21 mouse cellular contexts compared by ENCODE assay signal in genomic region chr1:165432883-165433282, GRCm38 (mm10). TPM values are rescaled to one million over a fixed set of nuclear protein-coding genes. Genes with fewer than 3 reads are reported as not detected.
DNase-seq lines count a peak whose midpoint lies in the region; ATAC-seq and TF ChIP-seq lines count a peak whose summit lies in the region.
"Had no signal": no experiment of that assay in that cellular context is flagged by ENCODE, and none has a peak within 500 bp of the region (broad histone marks: within the 10 kb centered on the region; RNA-seq: fewer than 3 reads in every experiment).

No protein-coding gene starts in this region.

- H3K4me1 ChIP-seq in midbrain, embryonic 11.5 days (ENCODE audit: control insufficient read depth, insufficient read depth, low read length) = no peaks in the 10 kb centered on the region
- no peaks in the 10 kb centered on the region for H3K4me1 ChIP-seq in midbrain, embryonic 16.5 days (ENCODE audit: control insufficient read depth, insufficient read depth, low read length)
- H3K4me1 ChIP-seq: heart, embryonic 15.5 days; limb, embryonic 13.5 days had no signal

- no peak overlapping the region for H3K4me2 ChIP-seq in midbrain, embryonic 11.5 days
- no peak overlapping the region for H3K4me2 ChIP-seq in midbrain, embryonic 16.5 days (ENCODE audit: low read length)
- H3K4me2 ChIP-seq: heart, embryonic 15.5 days; limb, embryonic 13.5 days had no signal

- no peak overlapping the region for H3ac ChIP-seq in C2C12 (ENCODE audit: control insufficient read depth, insufficient read length, low read depth)

- no peak for TF ChIP-seq CTCF in C2C12 (IDR thresholded peaks at IDR 0.05; ENCODE audit: control insufficient read depth, insufficient read depth, insufficient read length)

- no peak for ATAC-seq in midbrain, embryonic 11.5 days (ENCODE audit: low FRiP score)
- ATAC-seq in midbrain, embryonic 16.5 days = no peak

- H3K79me3 ChIP-seq in C2C12 (ENCODE audit: low read depth) = no peaks in the 10 kb centered on the region

- no peaks in the 10 kb centered on the region for H3K9me3 ChIP-seq in midbrain, embryonic 11.5 days (ENCODE audit: control insufficient read depth, low read length)
- H3K9me3 ChIP-seq in midbrain, embryonic 16.5 days (replicated peaks; ENCODE audit: control insufficient read depth, low read length, poor library complexity, severe bottlenecking) = peaks cover 8% of the 10 kb centered on the region; the same call in 1 of the 2 replicates
- H3K9me3 ChIP-seq: heart, embryonic 15.5 days had no signal

- no peak overlapping the region for H3K4me3 ChIP-seq in C2C12 (ENCODE audit: insufficient read depth, poor library complexity, severe bottlenecking)
- no peak overlapping the region for H3K4me3 ChIP-seq in midbrain, embryonic 11.5 days (ENCODE audit: low read depth, low read length)
- H3K4me3 ChIP-seq in midbrain, embryonic 16.5 days (ENCODE audit: low read depth, low read length) = no peak overlapping the region
- H3K4me3 ChIP-seq: heart, embryonic 15.5 days; limb, embryonic 13.5 days had no signal

- H3K79me2 ChIP-seq in C2C12 (ENCODE audit: control insufficient read depth, insufficient read depth) = peaks cover 8% of the 10 kb centered on the region

- peak; percentile 89 for DNase-seq in heart, adult 11 months
- DNase-seq in heart, adult 8-10 months (ENCODE audit: low spot score) = no peak
- DNase-seq in R1 (ENCODE audit: low read depth, low spot score) = peak; percentile 25
- peak; percentile 45 for DNase-seq in lung, postnatal 25 days (ENCODE audit: low spot score)
- DNase-seq in midbrain, embryonic 11.5 days (ENCODE audit: low spot score, missing footprints) = no peak
- DNase-seq in layer of hippocampus, adult 8-10 months (ENCODE audit: low spot score in 2 of 2) = no peak
- DNase-seq: cerebellum, adult 9-10 months; kidney, adult 2 months; kidney, postnatal 14 days; layer of hippocampus, adult 9-11 months; midbrain, embryonic 14.5 days; right cerebral cortex, postnatal 14 days; thymus, postnatal 4 days had no signal

- 86% methylated on average over 1 of the region's 1 CpGs for WGBS in midbrain, embryonic 11.5 days
- 82% methylated on average over 1 of the region's 1 CpGs for WGBS in midbrain, embryonic 16.5 days

- no peaks in the 10 kb centered on the region for H3K36me3 ChIP-seq in C2C12 (ENCODE audit: control insufficient read depth, insufficient read depth)
- H3K36me3 ChIP-seq in midbrain, embryonic 11.5 days (ENCODE audit: control insufficient read depth, insufficient read depth, low read length) = no peaks in the 10 kb centered on the region
- H3K36me3 ChIP-seq in midbrain, embryonic 16.5 days (ENCODE audit: control insufficient read depth, insufficient read depth, low read length) = no peaks in the 10 kb centered on the region
- H3K36me3 ChIP-seq: heart, embryonic 15.5 days; limb, embryonic 13.5 days had no signal

- no peak overlapping the region for H3K27ac ChIP-seq in midbrain, embryonic 11.5 days (ENCODE audit: low read depth, low read length)
- no peak overlapping the region for H3K27ac ChIP-seq in midbrain, embryonic 16.5 days (ENCODE audit: low read length)
- H3K27ac ChIP-seq: heart, embryonic 15.5 days; limb, embryonic 13.5 days; liver, embryonic 14.5 days; stomach, postnatal 0 days had no signal

- no peaks in the 10 kb centered on the region for H3K27me3 ChIP-seq in C2C12 (ENCODE audit: control insufficient read depth, insufficient read depth, insufficient read length)
- no peaks in the 10 kb centered on the region for H3K27me3 ChIP-seq in midbrain, embryonic 11.5 days (ENCODE audit: control insufficient read depth, insufficient read depth, low read length)
- H3K27me3 ChIP-seq in midbrain, embryonic 16.5 days (ENCODE audit: control insufficient read depth, insufficient read depth, low read depth, low read length) = no peaks in the 10 kb centered on the region
- H3K27me3 ChIP-seq: heart, embryonic 15.5 days; limb, embryonic 13.5 days had no signal

- H3K9ac ChIP-seq in midbrain, embryonic 11.5 days (ENCODE audit: low read length) = no peak overlapping the region
- no peak overlapping the region for H3K9ac ChIP-seq in midbrain, embryonic 16.5 days (ENCODE audit: low read depth, low read length)
- H3K9ac ChIP-seq: heart, embryonic 15.5 days; limb, embryonic 13.5 days; liver, embryonic 14.5 days had no signal

TF ChIP-seq in C2C12, 6 proteins besides CTCF, POLR2A, EP300 and RAD21:
- TF ChIP-seq MAX (IDR thresholded peaks at IDR 0.05) (no peak), MYOD1 (IDR thresholded peaks at IDR 0.05; ENCODE audit: control insufficient read depth, insufficient read length, low read depth) (no peak), FOSL1 (IDR thresholded peaks at IDR 0.05; ENCODE audit: insufficient read depth, low read length, poor library complexity, severe bottlenecking) (no peak), USF1 (IDR thresholded peaks at IDR 0.05; ENCODE audit: low read depth) (peak; percentile 78), CEBPB (IDR thresholded peaks at IDR 0.05; ENCODE audit: low read depth) (peak; percentile 57), MYOG (IDR thresholded peaks at IDR 0.05; ENCODE audit: control insufficient read depth, extremely low read depth, insufficient read length) (no peak)

RNA-seq across cellular contexts. Expression of gene Dcaf6, which starts 27.4 kb away (rescaled TPM):
- total RNA-seq in heart, adult 8-10 months (2022) = 100 to 1,000 TPM; 103 to 113 (median 109) TPM
- 7.1 TPM for polyA plus RNA-seq in C2C12 (2012; fragmentation: generic; extraction: Trizol)
- polyA plus RNA-seq in midbrain, embryonic 11.5 days (2014; fragmentation: Nextera tagmentation; extraction: Ambion mirVana) = 9.8 and 10.5 TPM in 2 replicates
- total RNA-seq in layer of hippocampus, adult 8-10 months (2022) = 10 to 100 TPM; 77.9 to 92.0 (median 86.1) TPM
- polyA plus RNA-seq in midbrain, embryonic 16.5 days (2015; fragmentation: Nextera tagmentation; extraction: Ambion mirVana) = 17.6 and 19.4 TPM in 2 replicates

RNA-seq across cellular contexts. Expression of gene Mpc2, which starts 27.6 kb away (rescaled TPM):
- 100 to 1,000 TPM; 565 to 633 (median 602) TPM for total RNA-seq in heart, adult 8-10 months (2022)
- 66.8 TPM for polyA plus RNA-seq in C2C12 (2012; fragmentation: generic; extraction: Trizol)
- polyA plus RNA-seq in midbrain, embryonic 11.5 days (2014; fragmentation: Nextera tagmentation; extraction: Ambion mirVana) = 123 and 128 TPM in 2 replicates
- total RNA-seq in layer of hippocampus, adult 8-10 months (2022) = 100 to 1,000 TPM; 105 to 139 (median 124) TPM
- 208 and 215 TPM in 2 replicates for polyA plus RNA-seq in midbrain, embryonic 16.5 days (2015; fragmentation: Nextera tagmentation; extraction: Ambion mirVana)

RNA-seq across cellular contexts. Expression of gene Adcy10, which starts 52.1 kb away (rescaled TPM):
- total RNA-seq in heart, adult 8-10 months (2022) = not detected
- polyA plus RNA-seq in C2C12 (2012; fragmentation: generic; extraction: Trizol) = not detected
- polyA plus RNA-seq in midbrain, embryonic 11.5 days (2014; fragmentation: Nextera tagmentation; extraction: Ambion mirVana) = 0.11 TPM in 1 of 2 replicates, not detected in the other
- total RNA-seq in layer of hippocampus, adult 8-10 months (2022) = under 1 TPM in 3 of 4 experiments, not detected in 1; 0.07 to 0.92 (median 0.78) TPM
- 0.21 and 0.40 TPM in 2 replicates for polyA plus RNA-seq in midbrain, embryonic 16.5 days (2015; fragmentation: Nextera tagmentation; extraction: Ambion mirVana)
- total RNA-seq: hematopoietic stem cell, adult 5-6 weeks had no signal
- polyA plus RNA-seq: embryonic facial prominence, embryonic 14.5 days; heart, embryonic 15.5 days; limb, embryonic 13.5 days; stomach, postnatal 0 days had no signal

Comparison
In these comparisons a context has a peak if more than half of its experiments do, and no peak if none do; other contexts are left out.
1. DNase-seq: peak in heart, adult 11 months (single experiment), R1 (single experiment) and lung, postnatal 25 days (single experiment); none in heart, adult 8-10 months (single experiment), midbrain, embryonic 11.5 days (single experiment) and layer of hippocampus, adult 8-10 months (0 of 2).